Mouse (Mus musculus): Measurements from ENCODE around the gene Dmbx1.

The Dmbx1 gene

GRCm38 (mm10) chr4:115954656-115955493 is 15.1 kb upstream of the Dmbx1 start:
- no peak for TF ChIP-seq CTCF (conservative IDR thresholded peaks at IDR 0.05; ENCODE audit: low read length)
- Histone ChIP-seq H3K4me1 (replicated peaks; ENCODE audit: low read depth, low read length) (peaks cover 38% of the 10 kb centered on the region), H3K9me3 (ENCODE audit: low read length) (peaks cover 5% of the 10 kb centered on the region; the same call in 1 of the 2 replicates), H3K27me3 (ENCODE audit: insufficient read depth, low read length) (peaks cover 58% of the 10 kb centered on the region), H3K4me3 (replicated peaks; ENCODE audit: low read length) (peak overlapping the region; percentile 64), H3K36me3 (ENCODE audit: insufficient read depth, low read length) (no peaks in the 10 kb centered on the region)

GRCm38 (mm10) chr4:115953559-115953958 is 13.8 kb upstream of the Dmbx1 start:
- TF ChIP-seq NANOG (IDR thresholded peaks at IDR 0.05; ENCODE audit: borderline replicate concordance, low read length) (no peak), CTCF (conservative IDR thresholded peaks at IDR 0.05; ENCODE audit: low read length) (no peak)
- Histone ChIP-seq H3K4me3 (replicated peaks; ENCODE audit: low read length) (no peak overlapping the region), H3K4me1 (replicated peaks; ENCODE audit: low read depth, low read length) (peaks cover 31% of the 10 kb centered on the region), H3K9me3 (ENCODE audit: low read length) (no peaks in the 10 kb centered on the region), H3K27me3 (ENCODE audit: insufficient read depth, low read length) (peaks cover 61% of the 10 kb centered on the region), H3K36me3 (ENCODE audit: insufficient read depth, low read length) (no peaks in the 10 kb centered on the region)

- Histone ChIP-seq H3K36me3 (ENCODE audit: insufficient read depth, low read length) (no peaks in the 10 kb centered on the region), H3K4me3 (replicated peaks; ENCODE audit: low read length) (no peak overlapping the region), H3K4me1 (replicated peaks; ENCODE audit: low read depth, low read length) (peaks cover 31% of the 10 kb centered on the region), H3K9me3 (ENCODE audit: low read length) (no peaks in the 10 kb centered on the region), H3K27me3 (ENCODE audit: insufficient read depth, low read length) (peaks cover 58% of the 10 kb centered on the region)
- TF ChIP-seq POU5F1 (IDR thresholded peaks at IDR 0.05; ENCODE audit: borderline replicate concordance, low read length): no peak
- TF ChIP-seq CTCF (conservative IDR thresholded peaks at IDR 0.05; ENCODE audit: low read length): peak; percentile 81
- TF ChIP-seq NANOG (IDR thresholded peaks at IDR 0.05; ENCODE audit: borderline replicate concordance, low read length): no peak
These were observed 13.0 kb upstream of the Dmbx1 start for GRCm38 (mm10) chr4:115952758-115953157.

- Histone ChIP-seq H3K4me1 (replicated peaks; ENCODE audit: low read depth, low read length) (peaks cover 29% of the 10 kb centered on the region), H3K36me3 (ENCODE audit: insufficient read depth, low read length) (no peaks in the 10 kb centered on the region), H3K9me3 (ENCODE audit: low read length) (peaks cover 6% of the 10 kb centered on the region; the same call in 1 of the 2 replicates), H3K4me3 (replicated peaks; ENCODE audit: low read length) (peak overlapping the region; percentile 60), H3K27me3 (ENCODE audit: insufficient read depth, low read length) (peaks cover 89% of the 10 kb centered on the region)
- TF ChIP-seq POU5F1 (IDR thresholded peaks at IDR 0.05; ENCODE audit: borderline replicate concordance, low read length) (no peak), CTCF (conservative IDR thresholded peaks at IDR 0.05; ENCODE audit: low read length) (no peak), NANOG (IDR thresholded peaks at IDR 0.05; ENCODE audit: borderline replicate concordance, low read length) (no peak)
These were observed 4.1 kb upstream of the Dmbx1 start for GRCm38 (mm10) chr4:115943669-115944314.

GRCm38 (mm10) chr4:115941242-115941820 is 1.6 kb upstream of the Dmbx1 start:
- Histone ChIP-seq H3K4me3 (replicated peaks; ENCODE audit: low read length) (no peak overlapping the region), H3K27me3 (ENCODE audit: insufficient read depth, low read length) (peaks cover 99% of the 10 kb centered on the region), H3K9me3 (ENCODE audit: low read length) (no peaks in the 10 kb centered on the region), H3K36me3 (ENCODE audit: insufficient read depth, low read length) (no peaks in the 10 kb centered on the region), H3K4me1 (replicated peaks; ENCODE audit: low read depth, low read length) (peaks cover 50% of the 10 kb centered on the region)
- no peak for TF ChIP-seq NANOG (IDR thresholded peaks at IDR 0.05; ENCODE audit: borderline replicate concordance, low read length)
- no peak for TF ChIP-seq POU5F1 (IDR thresholded peaks at IDR 0.05; ENCODE audit: borderline replicate concordance, low read length)
- TF ChIP-seq CTCF (conservative IDR thresholded peaks at IDR 0.05; ENCODE audit: low read length): no peak

- TF ChIP-seq POU5F1 (IDR thresholded peaks at IDR 0.05; ENCODE audit: borderline replicate concordance, low read length) (no peak), NANOG (IDR thresholded peaks at IDR 0.05; ENCODE audit: borderline replicate concordance, low read length) (no peak), CTCF (conservative IDR thresholded peaks at IDR 0.05; ENCODE audit: low read length) (no peak)
- H3K27me3 ChIP-seq (ENCODE audit: insufficient read depth, low read length): peaks cover 100% of the 10 kb centered on the region
- H3K4me3 ChIP-seq (replicated peaks; ENCODE audit: low read length): no peak overlapping the region
- H3K4me1 ChIP-seq (replicated peaks; ENCODE audit: low read depth, low read length): peaks cover 57% of the 10 kb centered on the region
- no peaks in the 10 kb centered on the region for H3K9me3 ChIP-seq (ENCODE audit: low read length)
- H3K36me3 ChIP-seq (ENCODE audit: insufficient read depth, low read length): no peaks in the 10 kb centered on the region
These were observed 955 bp upstream of the Dmbx1 start for GRCm38 (mm10) chr4:115940681-115941080.

- Histone ChIP-seq H3K9me3 (ENCODE audit: low read length) (no peaks in the 10 kb centered on the region), H3K4me1 (replicated peaks; ENCODE audit: low read depth, low read length) (peaks cover 59% of the 10 kb centered on the region), H3K27me3 (ENCODE audit: insufficient read depth, low read length) (peaks cover 100% of the 10 kb centered on the region), H3K36me3 (ENCODE audit: insufficient read depth, low read length) (no peaks in the 10 kb centered on the region), H3K4me3 (replicated peaks; ENCODE audit: low read length) (peak overlapping the region; percentile 75)
- TF ChIP-seq CTCF (conservative IDR thresholded peaks at IDR 0.05; ENCODE audit: low read length) (no peak), NANOG (IDR thresholded peaks at IDR 0.05; ENCODE audit: borderline replicate concordance, low read length) (no peak), POU5F1 (IDR thresholded peaks at IDR 0.05; ENCODE audit: borderline replicate concordance, low read length) (no peak)
These were observed 1.2 kb downstream of the Dmbx1 start for GRCm38 (mm10) chr4:115938276-115939160.
